Mouse (Mus musculus): Measurements from ENCODE around the gene Tmem81. TPM values are rescaled to one million over a fixed set of nuclear protein-coding genes. Genes with fewer than 3 reads are reported as not detected.

Gene Tmem81
- polyA plus RNA-seq, 1 experiment from 2014 or later = 1.3 TPM

- H3K9me3 ChIP-seq (ENCODE audit: control insufficient read depth, low read length) = no peaks in the 10 kb centered on the region
- no peaks in the 10 kb centered on the region for H3K27me3 ChIP-seq (ENCODE audit: control insufficient read depth, insufficient read depth, low read length)
- no peak overlapping the region for H3K27ac ChIP-seq (replicated peaks; ENCODE audit: low read depth, low read length)
- WGBS = 66% methylated on average over 5 of the region's 5 CpGs
- peaks cover 63% of the 10 kb centered on the region for H3K4me1 ChIP-seq (ENCODE audit: control insufficient read depth, insufficient read depth, low read length)
- DNase-seq (no peak), ATAC-seq (ENCODE audit: low FRiP score, low TSS enrichment) (no peak)
- no peak overlapping the region for H3K4me3 ChIP-seq (replicated peaks; ENCODE audit: low read depth, low read length)
- H3K4me2 ChIP-seq (ENCODE audit: low read length) = peak overlapping the region; percentile 75
- H3K36me3 ChIP-seq (ENCODE audit: control insufficient read depth, insufficient read depth, low read length) = peaks cover 4% of the 10 kb centered on the region; the same call in 1 of the 2 replicates
- no peak overlapping the region for H3K9ac ChIP-seq (replicated peaks; ENCODE audit: low read length)
These were observed 31.7 kb downstream of the Tmem81 start for GRCm38 (mm10) chr1:132537736-132538135.

GRCm38 (mm10) chr1:132540701-132541100 lies 34.7 kb downstream of the Tmem81 start:
- no peaks in the 10 kb centered on the region; the same call in 1 of the 2 replicates for H3K36me3 ChIP-seq (ENCODE audit: control insufficient read depth, insufficient read depth, low read length)
- peaks cover 37% of the 10 kb centered on the region for H3K4me1 ChIP-seq (ENCODE audit: control insufficient read depth, insufficient read depth, low read length)
- ATAC-seq (ENCODE audit: low FRiP score, low TSS enrichment) (no peak), DNase-seq (no peak)
- peak overlapping the region; percentile 49 for H3K4me3 ChIP-seq (replicated peaks; ENCODE audit: low read depth, low read length)
- no peak overlapping the region for H3K9ac ChIP-seq (replicated peaks; ENCODE audit: low read length)
- H3K27me3 ChIP-seq (ENCODE audit: control insufficient read depth, insufficient read depth, low read length) = no peaks in the 10 kb centered on the region
- H3K9me3 ChIP-seq (ENCODE audit: control insufficient read depth, low read length) = no peaks in the 10 kb centered on the region
- H3K27ac ChIP-seq (replicated peaks; ENCODE audit: low read depth, low read length) = no peak overlapping the region
- WGBS = 61% methylated on average over 7 of the region's 7 CpGs
- H3K4me2 ChIP-seq (ENCODE audit: low read length) = peak overlapping the region; percentile 75

GRCm38 (mm10) chr1:132541171-132541823 lies 35.3 kb downstream of the Tmem81 start:
- Histone ChIP-seq H3K36me3 (ENCODE audit: control insufficient read depth, insufficient read depth, low read length) (no peaks in the 10 kb centered on the region; the same call in 1 of the 2 replicates), H3K9ac (replicated peaks; ENCODE audit: low read length) (peak overlapping the region; percentile 74; the same call in 1 of the 2 replicates), H3K4me2 (ENCODE audit: low read length) (peak overlapping the region; percentile 75), H3K27me3 (ENCODE audit: control insufficient read depth, insufficient read depth, low read length) (no peaks in the 10 kb centered on the region), H3K4me3 (replicated peaks; ENCODE audit: low read depth, low read length) (peak overlapping the region; percentile 49), H3K9me3 (ENCODE audit: control insufficient read depth, low read length) (no peaks in the 10 kb centered on the region), H3K4me1 (ENCODE audit: control insufficient read depth, insufficient read depth, low read length) (peaks cover 37% of the 10 kb centered on the region), H3K27ac (replicated peaks; ENCODE audit: low read depth, low read length) (no peak overlapping the region; the same call in 1 of the 2 replicates)
- no peak for DNase-seq
- 5% methylated on average over 14 of the region's 14 CpGs for WGBS
- no peak for ATAC-seq (ENCODE audit: low FRiP score, low TSS enrichment)

GRCm38 (mm10) chr1:132541824-132542599 lies 36.0 kb downstream of the Tmem81 start:
- Histone ChIP-seq H3K27ac (replicated peaks; ENCODE audit: low read depth, low read length) (peak overlapping the region; percentile 82), H3K4me3 (replicated peaks; ENCODE audit: low read depth, low read length) (peak overlapping the region; percentile 49), H3K4me2 (ENCODE audit: low read length) (peak overlapping the region; percentile 75), H3K4me1 (ENCODE audit: control insufficient read depth, insufficient read depth, low read length) (peaks cover 37% of the 10 kb centered on the region), H3K36me3 (ENCODE audit: control insufficient read depth, insufficient read depth, low read length) (no peaks in the 10 kb centered on the region; the same call in 1 of the 2 replicates), H3K9ac (replicated peaks; ENCODE audit: low read length) (peak overlapping the region; percentile 74), H3K9me3 (ENCODE audit: control insufficient read depth, low read length) (no peaks in the 10 kb centered on the region), H3K27me3 (ENCODE audit: control insufficient read depth, insufficient read depth, low read length) (no peaks in the 10 kb centered on the region)
- DNase-seq (no peak), ATAC-seq (ENCODE audit: low FRiP score, low TSS enrichment) (peak; percentile 13)
- 13% methylated on average over 5 of the region's 5 CpGs for WGBS

DNA sequence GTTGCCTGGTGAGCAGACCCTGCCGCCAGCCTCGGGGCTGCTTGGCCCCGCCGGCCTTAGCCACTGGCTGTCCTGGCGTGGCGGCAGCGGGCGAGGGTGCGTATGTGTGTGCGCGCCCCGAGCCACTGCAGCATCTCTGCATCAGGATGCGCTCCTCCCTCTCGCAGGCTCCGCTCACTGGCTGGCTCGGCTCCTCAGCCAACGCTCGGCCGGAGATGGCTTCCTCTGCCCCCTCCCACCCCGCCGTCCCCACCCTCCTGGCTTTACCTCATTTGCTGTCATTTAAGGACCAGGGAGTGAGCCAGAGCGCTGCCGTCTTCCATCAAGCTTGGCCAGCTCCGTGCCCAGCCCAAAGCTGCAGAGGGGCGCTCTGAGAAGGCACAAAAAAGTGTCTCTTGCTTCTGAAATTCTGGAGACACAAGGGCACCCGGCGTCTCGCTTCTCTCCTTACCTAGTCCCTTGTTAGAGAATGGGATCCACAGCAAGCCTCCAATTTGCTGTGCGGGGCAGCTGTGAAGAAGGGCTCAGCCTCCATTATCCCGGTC lies 36.8 kb downstream of the Tmem81 start, which contains the start of gene Cntn2:
TSS of gene Cntn2 (minus strand) at position 495 of the 545 bp plus-strand sequence.
- Histone ChIP-seq H3K9me3 (ENCODE audit: control insufficient read depth, low read length) (no peaks in the 10 kb centered on the region), H3K36me3 (ENCODE audit: control insufficient read depth, insufficient read depth, low read length) (no peaks in the 10 kb centered on the region; the same call in 1 of the 2 replicates), H3K4me3 (replicated peaks; ENCODE audit: low read depth, low read length) (peak within 1 kb of the TSS; percentile 49), H3K4me1 (ENCODE audit: control insufficient read depth, insufficient read depth, low read length) (peaks cover 33% of the 10 kb centered on the region), H3K9ac (replicated peaks; ENCODE audit: low read length) (peak within 1 kb of the TSS; percentile 74), H3K27me3 (ENCODE audit: control insufficient read depth, insufficient read depth, low read length) (no peaks in the 10 kb centered on the region), H3K27ac (replicated peaks; ENCODE audit: low read depth, low read length) (peak within 1 kb of the TSS; percentile 82), H3K4me2 (ENCODE audit: low read length) (peak within 1 kb of the TSS; percentile 75)
- ATAC-seq (ENCODE audit: low FRiP score, low TSS enrichment) (peak; percentile 85), DNase-seq (peak; percentile 89)
- under 1% methylated on average over 30 of the region's 30 CpGs for WGBS

DNA sequence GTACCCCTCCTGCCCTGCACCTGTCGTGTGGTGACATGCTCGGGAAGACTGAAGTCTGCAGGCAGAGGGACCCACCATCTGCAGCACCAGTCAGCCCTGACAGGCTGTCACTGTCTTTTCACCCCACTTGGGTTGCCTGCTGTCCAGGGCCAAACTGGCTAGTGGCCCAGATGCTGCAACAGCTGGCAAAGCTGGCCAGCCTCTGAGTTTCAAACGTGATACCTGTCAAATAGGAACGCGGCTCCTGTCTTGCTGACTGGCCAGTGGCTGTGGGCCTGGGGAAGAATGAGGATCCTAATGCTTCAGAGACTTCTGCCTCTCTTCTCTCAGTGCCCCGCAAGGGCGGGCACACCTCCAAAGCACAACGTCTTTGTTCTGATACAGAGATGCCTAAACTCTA lies 37.8 kb downstream of the Tmem81 start:
- Histone ChIP-seq H3K9me3 (ENCODE audit: control insufficient read depth, low read length) (no peaks in the 10 kb centered on the region), H3K4me1 (ENCODE audit: control insufficient read depth, insufficient read depth, low read length) (peaks cover 31% of the 10 kb centered on the region), H3K9ac (replicated peaks; ENCODE audit: low read length) (no peak overlapping the region; the same call in 1 of the 2 replicates), H3K4me3 (replicated peaks; ENCODE audit: low read depth, low read length) (no peak overlapping the region), H3K27me3 (ENCODE audit: control insufficient read depth, insufficient read depth, low read length) (no peaks in the 10 kb centered on the region), H3K27ac (replicated peaks; ENCODE audit: low read depth, low read length) (peak overlapping the region; percentile 82), H3K4me2 (ENCODE audit: low read length) (0 out of 2 replicates have a peak overlapping the region, but pooled peaks have one; percentile 75), H3K36me3 (ENCODE audit: control insufficient read depth, insufficient read depth, low read length) (no peaks in the 10 kb centered on the region)
- DNase-seq = no peak
- WGBS = 60% methylated on average over 8 of the region's 8 CpGs
- no peak for ATAC-seq (ENCODE audit: low FRiP score, low TSS enrichment)

DNA sequence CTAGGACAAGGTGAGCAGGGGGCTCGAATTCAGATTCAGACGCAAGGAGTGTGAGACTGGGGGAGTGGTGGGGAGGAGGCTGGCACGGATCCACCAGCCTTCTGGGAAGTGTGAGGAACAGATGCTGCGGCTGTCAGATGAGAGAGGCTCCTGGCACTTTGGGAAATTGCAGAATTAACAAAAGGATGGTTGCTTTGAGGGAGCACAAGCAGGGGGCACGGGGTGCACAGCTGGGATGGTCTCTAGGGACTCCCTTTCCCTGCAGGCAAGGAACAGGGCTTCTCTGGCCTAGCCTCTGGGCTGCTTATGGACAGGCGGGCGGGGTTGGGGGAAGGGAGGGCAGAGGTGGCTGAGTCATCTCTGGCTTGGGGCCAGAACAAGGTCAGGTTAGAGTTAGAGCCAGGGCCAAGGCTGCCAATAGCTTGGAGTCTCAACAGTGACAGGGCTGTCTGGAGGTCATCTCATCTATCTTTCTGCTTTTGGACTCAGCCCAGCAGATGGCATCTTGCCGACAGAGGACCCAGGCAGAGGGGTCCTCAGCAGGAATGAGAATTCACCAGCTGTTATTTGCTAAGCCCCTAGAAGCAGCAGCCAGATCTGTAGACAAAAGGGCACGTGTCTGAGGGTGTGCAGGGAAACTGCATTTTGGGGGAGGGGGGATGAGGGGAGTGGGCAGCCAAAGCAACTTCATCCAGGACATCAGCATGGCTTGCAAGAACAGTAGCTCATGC lies 52.0 kb downstream of the Tmem81 start:
- ATAC-seq (ENCODE audit: low FRiP score, low TSS enrichment) (peak; percentile 64), DNase-seq (peak; percentile 73)
- no peak overlapping the region for H3K4me3 ChIP-seq (replicated peaks; ENCODE audit: low read depth, low read length)
- no peaks in the 10 kb centered on the region for H3K9me3 ChIP-seq (ENCODE audit: control insufficient read depth, low read length)
- H3K4me2 ChIP-seq (ENCODE audit: low read length) = no peak overlapping the region
- H3K27ac ChIP-seq (replicated peaks; ENCODE audit: low read depth, low read length) = peak overlapping the region; percentile 66
- peak overlapping the region; percentile 21; the same call in 1 of the 2 replicates for H3K9ac ChIP-seq (replicated peaks; ENCODE audit: low read length)
- H3K27me3 ChIP-seq (ENCODE audit: control insufficient read depth, insufficient read depth, low read length) = no peaks in the 10 kb centered on the region
- no peaks in the 10 kb centered on the region for H3K36me3 ChIP-seq (ENCODE audit: control insufficient read depth, insufficient read depth, low read length)
- WGBS = 17% methylated on average over 9 of the region's 9 CpGs
- H3K4me1 ChIP-seq (ENCODE audit: control insufficient read depth, insufficient read depth, low read length) = peaks cover 55% of the 10 kb centered on the region
